Mouse (Mus musculus) hindbrain, postnatal 0 days (tissue): ENCODE results near the gene Crim1. TPM values are rescaled to one million over a fixed set of nuclear protein-coding genes. Genes with fewer than 3 reads are reported as not detected.

Experiments
- ATAC-seq: fragments of 200-750 bp; cut with Nextera tagmentation; 2 replicates; pipeline ENCODE4 v1.8.0; 2017; ENCODE audit warnings: mild to moderate bottlenecking, moderate TSS enrichment, moderate library complexity
- DNase-seq: peaks from one replicate; pipeline ENCODE4 v3.0.0-alpha.2; 2015; ENCODE audit warnings: low spot score
- H3K27ac ChIP-seq: fragments of 300-500 bp; sonication (generic); 2 replicates; pipeline ENCODE4 v1.5.1; 2014; ENCODE audit warnings: mild to moderate bottlenecking
- H3K27me3 ChIP-seq: fragments of 300-500 bp; sonication (generic); 2 replicates; pipeline ENCODE4 v1.6.1; 2014; ENCODE audit warnings: low read length, mixed read lengths; ENCODE audit not compliant: insufficient read depth
- H3K36me3 ChIP-seq: fragments of 300-500 bp; sonication (generic); 2 replicates; pipeline ENCODE4 v1.6.1; 2014; ENCODE audit warnings: low read length, mixed read lengths; ENCODE audit not compliant: insufficient read depth
- H3K4me1 ChIP-seq: fragments of 300-500 bp; sonication (generic); 2 replicates; pipeline ENCODE4 v1.6.1; 2014; ENCODE audit warnings: antibody characterized with exemption, low read length, mixed read lengths; ENCODE audit not compliant: insufficient read depth
- H3K4me2 ChIP-seq: fragments of 300-500 bp; sonication (generic); 2 replicates; pipeline ENCODE4 v1.6.1; 2014; ENCODE audit warnings: low read depth, mild to moderate bottlenecking, low read length, moderate library complexity, mixed read lengths
- H3K4me3 ChIP-seq: fragments of 300-500 bp; sonication (generic); 2 replicates; pipeline ENCODE4 v1.5.1; 2014; ENCODE audit warnings: low read length
- H3K9ac ChIP-seq: fragments of 300-500 bp; sonication (generic); replicated peaks from 2 replicates; pipeline ENCODE4 v1.6.1; 2014; ENCODE audit warnings: mild to moderate bottlenecking, low read length, moderate library complexity, mixed read lengths
- H3K9me3 ChIP-seq: fragments of 300-500 bp; sonication (generic); 2 replicates; pipeline ENCODE4 v1.6.1; 2016; ENCODE audit warnings: low read length, mixed read lengths
- CTCF ChIP-seq: IDR thresholded peaks from 2 replicates; pipeline ENCODE4 v1.5.1; 2016; ENCODE audit warnings: antibody characterized with exemption, control low read depth, low read depth
- WGBS: fragments of 180-500 bp; shearing (Covaris S2); extraction: QIAGEN DNeasy Blood & Tissue Kit; methylation state at CpG from one replicate; pipeline ENCODE4 v1.1.7; 2014; 5-methylcytosine and 5-hydroxymethylcytosine counted together
- polyA plus RNA-seq: library from polyadenylated mRNA; unstranded; fragments of >200 nt; fragmentation: Nextera tagmentation; extraction: Ambion mirVana; gene quantifications from 2 replicates; pipeline ENCODE4 v1.2.1, GENCODE M21; 2015
- total RNA-seq: library from RNA; depleted of rRNA; stranded (reverse); fragments of >200 nt; gene quantifications from 2 replicates; pipeline ENCODE4 v1.2.3, GENCODE M21; 2014

Gene Crim1
- total and polyA plus RNA-seq, 2 experiments from 2014 or later, result 14.6 to 143 TPM

DNA sequence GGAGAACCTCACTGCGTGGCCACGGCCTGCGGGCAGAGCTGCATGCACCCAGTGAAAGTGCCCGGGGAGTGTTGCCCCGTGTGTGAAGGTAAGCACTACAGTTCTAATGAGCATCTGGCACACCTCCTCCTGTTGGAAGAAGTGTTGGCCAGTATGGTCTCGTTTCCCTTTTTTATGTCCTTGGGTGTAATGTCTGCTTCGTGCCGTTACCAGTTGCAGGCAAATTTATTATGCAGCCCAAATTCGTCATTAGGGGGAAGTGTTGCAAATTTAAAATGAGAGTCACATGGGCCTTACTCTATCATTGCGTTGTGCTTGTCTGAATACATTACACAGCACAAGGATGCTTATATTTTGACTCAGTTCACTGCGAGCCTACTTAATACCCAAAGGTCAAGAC, 115.6 kb downstream of the Crim1 start:
- no peaks in the 10 kb centered on the region for H3K27me3 ChIP-seq
- no peak overlapping the region for H3K4me3 ChIP-seq
- H3K9ac ChIP-seq, result no peak overlapping the region
- DNase-seq, result no peak
- H3K4me2 ChIP-seq, result no peak overlapping the region
- 87% methylated on average over 11 of the region's 11 CpGs for WGBS
- no peak overlapping the region for H3K27ac ChIP-seq
- no peaks in the 10 kb centered on the region for H3K4me1 ChIP-seq
- TF ChIP-seq CTCF, result no peak
- ATAC-seq, result no peak
- H3K36me3 ChIP-seq, result no peaks in the 10 kb centered on the region; the same call in 1 of the 2 replicates
- H3K9me3 ChIP-seq, result no peaks in the 10 kb centered on the region

DNA sequence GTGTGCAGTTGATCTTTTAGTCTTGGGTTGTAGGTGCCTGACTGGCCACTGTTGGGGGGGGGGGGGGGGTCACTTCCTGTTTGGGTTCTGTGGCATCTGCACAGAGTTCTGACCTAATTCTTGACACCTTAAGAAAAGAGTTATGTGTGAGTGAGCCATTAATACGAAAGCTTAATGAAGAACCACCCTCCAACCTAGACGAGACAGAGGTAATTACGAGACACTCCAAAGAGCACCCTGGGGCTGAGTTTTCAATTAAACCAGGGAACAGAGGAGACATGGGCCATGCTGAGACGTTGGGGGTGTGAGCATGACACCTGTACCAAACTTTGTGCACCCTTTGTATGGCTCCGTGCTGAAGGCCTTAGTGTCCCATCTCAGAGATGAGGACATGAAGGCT, 117.3 kb downstream of the Crim1 start:
- H3K4me1 ChIP-seq, result no peaks in the 10 kb centered on the region
- 81% methylated on average over 5 of the region's 5 CpGs for WGBS
- H3K4me3 ChIP-seq, result no peak overlapping the region
- H3K27me3 ChIP-seq, result no peaks in the 10 kb centered on the region
- no peaks in the 10 kb centered on the region for H3K9me3 ChIP-seq
- DNase-seq (no peak), ATAC-seq (no peak)
- H3K9ac ChIP-seq, result no peak overlapping the region
- no peaks in the 10 kb centered on the region; the same call in 1 of the 2 replicates for H3K36me3 ChIP-seq
- no peak overlapping the region for H3K4me2 ChIP-seq
- no peak overlapping the region for H3K27ac ChIP-seq
- TF ChIP-seq CTCF, result no peak

DNA sequence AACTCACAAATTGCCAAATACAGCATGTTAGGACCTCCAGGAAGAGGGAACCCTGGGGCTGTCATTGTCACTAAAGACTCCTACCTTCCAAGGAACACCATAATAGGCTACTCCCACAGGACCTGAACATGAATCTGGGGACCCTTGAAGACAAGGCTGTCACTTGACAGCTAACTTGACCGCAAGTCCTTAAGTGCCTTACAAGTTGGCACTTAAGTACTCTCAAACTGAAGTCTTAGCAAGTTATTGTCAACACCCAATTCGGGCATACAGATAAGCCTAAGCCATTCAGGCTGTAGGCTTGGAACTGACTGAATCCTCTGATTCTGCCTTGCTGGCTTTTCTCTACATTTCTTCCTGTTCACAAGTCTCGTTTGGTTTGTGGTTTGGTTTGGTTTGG, 118.8 kb downstream of the Crim1 start:
- Histone ChIP-seq H3K9ac (no peak overlapping the region), H3K9me3 (no peaks in the 10 kb centered on the region), H3K4me1 (no peaks in the 10 kb centered on the region), H3K4me2 (no peak overlapping the region), H3K36me3 (no peaks in the 10 kb centered on the region; the same call in 1 of the 2 replicates), H3K27ac (no peak overlapping the region), H3K27me3 (no peaks in the 10 kb centered on the region), H3K4me3 (no peak overlapping the region)
- DNase-seq (no peak), ATAC-seq (no peak)
- WGBS, result 91% methylated on average over 3 of the region's 3 CpGs
- no peak for TF ChIP-seq CTCF

DNA sequence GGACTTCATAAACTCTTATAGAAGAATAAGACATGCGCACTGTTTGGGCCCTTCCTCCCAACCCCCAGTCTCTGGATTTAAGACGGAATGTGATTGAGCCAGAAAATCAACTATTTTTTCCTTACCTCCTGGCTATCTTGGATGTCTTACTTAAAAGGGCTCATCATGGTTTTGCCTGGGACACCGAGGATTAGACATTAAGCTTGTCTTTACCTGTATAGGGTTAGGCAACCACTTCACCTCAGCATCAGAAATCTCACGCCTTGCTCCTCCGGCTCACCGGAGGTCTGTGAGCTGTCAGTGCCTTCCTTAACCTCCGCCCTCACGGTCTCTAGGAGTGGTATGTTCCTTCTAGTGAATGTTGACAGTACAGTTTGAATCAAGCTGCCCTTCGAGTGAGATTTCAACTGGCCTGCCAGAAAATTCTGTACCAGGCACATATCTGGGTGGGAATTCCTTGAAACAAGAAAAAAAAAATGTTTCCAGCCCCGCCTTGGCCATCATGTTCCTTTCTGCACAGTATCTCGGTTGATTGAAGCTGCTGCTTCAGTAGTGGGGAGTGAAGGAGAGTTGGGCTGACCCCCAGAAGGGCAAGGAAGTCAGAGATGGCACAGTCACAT, 121.3 kb downstream of the Crim1 start:
- Histone ChIP-seq H3K27ac (no peak overlapping the region), H3K36me3 (no peaks in the 10 kb centered on the region), H3K9me3 (no peaks in the 10 kb centered on the region), H3K4me3 (no peak overlapping the region), H3K4me2 (no peak overlapping the region), H3K9ac (no peak overlapping the region), H3K4me1 (no peaks in the 10 kb centered on the region; the same call in 1 of the 2 replicates), H3K27me3 (no peaks in the 10 kb centered on the region)
- 90% methylated on average over 11 of the region's 11 CpGs for WGBS
- DNase-seq, result no peak
- no peak for ATAC-seq
- no peak for TF ChIP-seq CTCF

DNA sequence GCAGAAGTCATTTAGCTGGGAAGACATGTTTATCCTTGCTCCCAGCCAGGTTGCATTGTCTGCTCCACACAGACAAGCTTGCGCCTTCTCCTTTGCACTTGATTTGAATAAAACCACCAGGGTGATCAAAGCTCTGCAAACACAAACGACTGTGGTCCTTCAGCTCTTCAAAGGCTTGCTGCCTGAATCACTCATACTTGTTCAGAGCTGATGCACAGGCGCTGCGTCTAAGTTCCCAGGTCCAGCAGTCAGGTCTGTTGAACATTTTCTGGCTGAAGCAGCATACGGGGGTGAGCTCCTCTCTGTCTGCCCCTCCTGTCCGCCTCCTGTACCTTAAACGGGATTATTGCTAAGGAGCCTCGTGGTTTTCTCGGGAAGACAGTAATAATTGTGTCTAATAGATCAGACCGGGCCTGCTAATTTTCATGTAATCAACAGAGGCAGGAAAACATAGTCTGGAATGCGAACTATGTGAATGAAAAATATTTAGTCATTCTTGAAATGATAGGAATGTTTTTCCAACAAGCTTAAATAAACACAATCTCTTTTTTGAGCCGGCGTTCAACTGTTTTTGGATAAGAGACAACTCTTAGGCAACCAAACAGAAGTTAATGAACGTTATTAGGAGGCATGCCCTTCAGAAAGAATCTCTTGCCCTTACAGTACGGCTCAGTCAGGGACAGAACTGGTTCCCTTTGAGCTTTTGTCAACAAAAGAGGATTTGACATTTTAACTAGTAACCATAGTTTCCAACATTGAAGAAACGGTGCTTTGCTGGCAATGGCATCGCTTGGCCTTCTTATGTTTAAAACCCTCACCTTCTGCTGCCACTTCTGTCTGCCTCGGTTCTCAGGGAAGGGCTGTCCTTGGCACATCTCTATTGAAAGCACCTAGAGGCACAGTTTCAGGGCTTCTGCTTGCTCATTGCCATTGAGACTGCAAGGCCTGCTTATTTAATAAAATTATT, 122.6 kb downstream of the Crim1 start:
- no peak for TF ChIP-seq CTCF

DNA sequence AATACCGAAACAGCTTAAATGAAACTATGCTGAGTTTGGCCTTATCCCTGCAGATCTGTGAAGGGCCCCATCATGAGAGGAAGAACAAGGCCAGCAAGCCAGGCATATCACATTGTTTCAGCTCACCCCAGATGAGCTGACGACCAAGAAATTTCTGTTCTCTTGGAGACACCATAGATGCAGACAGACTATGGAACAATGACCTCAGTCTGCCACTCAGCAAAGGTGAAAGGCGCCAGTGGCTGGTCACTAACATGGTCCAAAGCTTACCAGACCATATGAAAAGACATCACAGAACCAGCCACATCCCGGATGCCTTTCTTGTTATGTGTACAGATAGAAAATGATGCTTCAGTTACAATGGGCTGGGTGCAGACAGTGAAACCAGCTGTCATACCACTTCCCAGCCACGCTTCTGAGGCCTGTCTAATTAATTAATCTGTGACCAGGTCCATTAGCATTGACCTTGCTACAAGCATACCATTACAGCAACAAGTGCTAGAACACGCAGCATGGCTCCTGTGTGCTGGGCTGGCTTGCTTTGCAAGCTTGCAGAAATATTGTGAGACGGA, 125.8 kb downstream of the Crim1 start:
- ATAC-seq (peak; percentile 83), DNase-seq (peak; percentile 4)
- Histone ChIP-seq H3K9ac (no peak overlapping the region), H3K4me3 (no peak overlapping the region), H3K27ac (no peak overlapping the region), H3K36me3 (no peaks in the 10 kb centered on the region), H3K27me3 (no peaks in the 10 kb centered on the region), H3K4me1 (no peaks in the 10 kb centered on the region; the same call in 1 of the 2 replicates), H3K9me3 (no peaks in the 10 kb centered on the region), H3K4me2 (no peak overlapping the region)
- WGBS, result 51% methylated on average over 7 of the region's 7 CpGs
- TF ChIP-seq CTCF, result no peak

More for the DNA sequence above, 122.6 kb downstream of the Crim1 start:
- H3K36me3 ChIP-seq, result no peaks in the 10 kb centered on the region
- ATAC-seq (no peak), DNase-seq (peak; percentile 16)
- H3K9me3 ChIP-seq, result no peaks in the 10 kb centered on the region
- no peak overlapping the region for H3K9ac ChIP-seq
- H3K4me2 ChIP-seq, result no peak overlapping the region
- no peak overlapping the region for H3K4me3 ChIP-seq
- H3K4me1 ChIP-seq, result no peaks in the 10 kb centered on the region; the same call in 1 of the 2 replicates
- H3K27ac ChIP-seq, result no peak overlapping the region
- H3K27me3 ChIP-seq, result no peaks in the 10 kb centered on the region
- 43% methylated on average over 18 of the region's 18 CpGs for WGBS
